Mouse (Mus musculus) liver, embryonic 12.5 days (tissue): ENCODE measurements around the gene Brpf1. TPM values are rescaled to one million over a fixed set of nuclear protein-coding genes. Genes with fewer than 3 reads are reported as not detected.
"Not testable (repeated sequence)": the region's sequence is repeated elsewhere in the genome, so short reads cannot be mapped to it uniquely, and the experiment has no call there.

ENCODE experiments used
- ATAC-seq: fragments of 200-750 bp; cut with Nextera tagmentation; 2 replicates; pipeline ENCODE4 v1.8.0; 2017; ENCODE audit warnings: moderate number of reproducible peaks, mild to moderate bottlenecking, moderate library complexity
- H3K27ac ChIP-seq: fragments of 300-500 bp; sonication (generic); 2 replicates; pipeline ENCODE4 v1.5.1; 2016; ENCODE audit warnings: mild to moderate bottlenecking
- H3K27me3 ChIP-seq: fragments of 300-500 bp; sonication (generic); replicated peaks from 2 replicates; pipeline ENCODE4 v1.6.1; 2016; ENCODE audit warnings: mild to moderate bottlenecking, moderate library complexity
- H3K36me3 ChIP-seq: fragments of 300-500 bp; sonication (generic); 2 replicates; pipeline ENCODE4 v1.6.1; 2016; ENCODE audit warnings: mild to moderate bottlenecking, moderate library complexity
- H3K4me1 ChIP-seq: fragments of 300-500 bp; sonication (generic); 2 replicates; pipeline ENCODE4 v1.6.1; 2016
- H3K4me2 ChIP-seq: fragments of 300-500 bp; sonication (generic); 2 replicates; pipeline ENCODE4 v1.6.1; 2016; ENCODE audit warnings: mild to moderate bottlenecking, moderate library complexity
- H3K4me3 ChIP-seq: fragments of 300-500 bp; sonication (generic); 2 replicates; pipeline ENCODE4 v1.5.1; 2016; ENCODE audit warnings: mild to moderate bottlenecking, moderate library complexity
- H3K9ac ChIP-seq: fragments of 300-500 bp; sonication (generic); 2 replicates; pipeline ENCODE4 v1.6.1; 2016; ENCODE audit warnings: mild to moderate bottlenecking, moderate library complexity
- H3K9me3 ChIP-seq: fragments of 300-500 bp; sonication (generic); replicated peaks from 2 replicates; pipeline ENCODE4 v1.6.1; 2016; ENCODE audit warnings: mild to moderate bottlenecking, moderate library complexity
- WGBS: fragments of 180-500 bp; shearing (Covaris S2); methylation state at CpG from one replicate; pipeline ENCODE4 v1.1.7; 2016; ENCODE audit not compliant: insufficient replicate concordance; 5-methylcytosine and 5-hydroxymethylcytosine counted together
- polyA plus RNA-seq: library from polyadenylated mRNA; unstranded; fragments of >200 nt; fragmentation: Nextera tagmentation; extraction: Ambion mirVana; gene quantifications from 2 replicates; pipeline ENCODE4 v1.2.1, GENCODE M21; 2016

Gene Brpf1
- polyA plus RNA-seq, 1 experiment from 2014 or later: 15.8 TPM

- Histone ChIP-seq H3K27ac (peak overlapping the region; percentile 95), H3K4me3 (peak overlapping the region; percentile 100), H3K9ac (peak overlapping the region; percentile 99), H3K27me3 (0 out of 2 replicates have a peak, but pooled peaks cover 3% of the 10 kb centered on the region), H3K4me1 (peaks cover 32% of the 10 kb centered on the region), H3K9me3 (no peaks in the 10 kb centered on the region), H3K4me2 (peak overlapping the region; percentile 92), H3K36me3 (peaks cover 37% of the 10 kb centered on the region)
- ATAC-seq: no peak
- 23% methylated on average over 5 of the region's 5 CpGs for WGBS
Measured at GRCm38 (mm10) chr6:113308141-113308540, 1.2 kb downstream of the Brpf1 start.

- no peak for ATAC-seq
- H3K4me2 ChIP-seq: no peak overlapping the region
- no peak overlapping the region for H3K4me3 ChIP-seq
- H3K9me3 ChIP-seq: no peaks in the 10 kb centered on the region
- peaks cover 100% of the 10 kb centered on the region for H3K36me3 ChIP-seq
- H3K4me1 ChIP-seq: no peaks in the 10 kb centered on the region
- WGBS: 83% methylated on average over 3 of the region's 3 CpGs
- H3K9ac ChIP-seq: no peak overlapping the region
- H3K27me3 ChIP-seq: no peaks in the 10 kb centered on the region
- no peak overlapping the region for H3K27ac ChIP-seq
Measured at GRCm38 (mm10) chr6:113315972-113316371, 9.0 kb downstream of the Brpf1 start.

GRCm38 (mm10) chr6:113326533-113327315 is 19.8 kb downstream of the Brpf1 start, which contains the start of gene Ogg1:
Ogg1 (plus strand) TSS chr6:113326972.
- peaks cover 57% of the 10 kb centered on the region for H3K36me3 ChIP-seq
- peak within 1 kb of the TSS; percentile 74 for H3K9ac ChIP-seq

GRCm38 (mm10) chr6:113329396-113329795 is 22.5 kb downstream of the Brpf1 start:
- Histone ChIP-seq H3K4me2 (no peak overlapping the region), H3K27me3 (no peaks in the 10 kb centered on the region)

More at GRCm38 (mm10) chr6:113326533-113327315, 19.8 kb downstream of the Brpf1 start, which contains the start of gene Ogg1:
- H3K27ac ChIP-seq: peak within 1 kb of the TSS; percentile 89
- H3K27me3 ChIP-seq: no peaks in the 10 kb centered on the region
- ATAC-seq: peak; percentile 98
- no peaks in the 10 kb centered on the region for H3K9me3 ChIP-seq
- H3K4me2 ChIP-seq: peak within 1 kb of the TSS; percentile 95
- WGBS: under 1% methylated on average over 52 of the region's 52 CpGs
- H3K4me3 ChIP-seq: peak within 1 kb of the TSS; percentile 71
- peaks cover 40% of the 10 kb centered on the region for H3K4me1 ChIP-seq

GRCm38 (mm10) chr6:113330547-113330946 is 23.6 kb downstream of the Brpf1 start:
- WGBS: 19% methylated on average over 2 of the region's 2 CpGs
- Histone ChIP-seq H3K4me3 (no peak overlapping the region), H3K27me3 (no peaks in the 10 kb centered on the region), H3K36me3 (peaks cover 55% of the 10 kb centered on the region), H3K9ac (no peak overlapping the region), H3K4me2 (no peak overlapping the region), H3K9me3 (no peaks in the 10 kb centered on the region), H3K27ac (no peak overlapping the region), H3K4me1 (peaks cover 34% of the 10 kb centered on the region)
- no peak for ATAC-seq

More at GRCm38 (mm10) chr6:113329396-113329795, 22.5 kb downstream of the Brpf1 start:
- peaks cover 40% of the 10 kb centered on the region for H3K4me1 ChIP-seq
- H3K36me3 ChIP-seq: peaks cover 55% of the 10 kb centered on the region
- no peak for ATAC-seq
- no peak overlapping the region for H3K9ac ChIP-seq
- no peaks in the 10 kb centered on the region for H3K9me3 ChIP-seq
- 75% methylated on average over 1 of the region's 1 CpGs for WGBS
- H3K27ac ChIP-seq: no peak overlapping the region
- no peak overlapping the region for H3K4me3 ChIP-seq

- Histone ChIP-seq H3K27me3 (no peaks in the 10 kb centered on the region), H3K27ac (no peak overlapping the region), H3K4me2 (no peak overlapping the region), H3K4me1 (peaks cover 31% of the 10 kb centered on the region), H3K36me3 (peaks cover 64% of the 10 kb centered on the region), H3K9me3 (no peaks in the 10 kb centered on the region), H3K4me3 (no peak overlapping the region), H3K9ac (no peak overlapping the region)
- ATAC-seq: no peak
- whole genome bisulfite sequencing: 85% methylated on average over 11 of the region's 11 CpGs
Measured at GRCm38 (mm10) chr6:113331721-113332120, 24.8 kb downstream of the Brpf1 start.

GRCm38 (mm10) chr6:113332734-113333133 is 25.8 kb downstream of the Brpf1 start:
- not testable (repeated sequence) for H3K9ac ChIP-seq, H3K4me2 ChIP-seq, H3K27me3 ChIP-seq, H3K4me3 ChIP-seq, H3K27ac ChIP-seq, H3K9me3 ChIP-seq, ATAC-seq
- WGBS: 65% methylated on average over 6 of the region's 6 CpGs
- H3K36me3 ChIP-seq: peaks cover 65% of the 10 kb centered on the region
- peaks cover 32% of the 10 kb centered on the region for H3K4me1 ChIP-seq

- H3K36me3 ChIP-seq: peaks cover 70% of the 10 kb centered on the region
- no peak overlapping the region for H3K9ac ChIP-seq
- no peaks in the 10 kb centered on the region for H3K27me3 ChIP-seq
- no peak overlapping the region for H3K4me3 ChIP-seq
- no peak overlapping the region for H3K4me2 ChIP-seq
- 87% methylated on average over 14 of the region's 14 CpGs for WGBS
- peaks cover 25% of the 10 kb centered on the region for H3K4me1 ChIP-seq
- no peak for ATAC-seq
- H3K27ac ChIP-seq: no peak overlapping the region
- H3K9me3 ChIP-seq: no peaks in the 10 kb centered on the region
Measured at GRCm38 (mm10) chr6:113333137-113333950, 26.4 kb downstream of the Brpf1 start.

GRCm38 (mm10) chr6:113334216-113334615 is 27.3 kb downstream of the Brpf1 start:
- H3K27ac ChIP-seq: no peak overlapping the region
- H3K27me3 ChIP-seq: no peaks in the 10 kb centered on the region
- H3K4me2 ChIP-seq: no peak overlapping the region
- no peak overlapping the region for H3K4me3 ChIP-seq
- peaks cover 71% of the 10 kb centered on the region for H3K36me3 ChIP-seq
- no peak overlapping the region for H3K9ac ChIP-seq
- ATAC-seq: no peak
- peaks cover 17% of the 10 kb centered on the region for H3K4me1 ChIP-seq
- 79% methylated on average over 6 of the region's 6 CpGs for WGBS
- H3K9me3 ChIP-seq: no peaks in the 10 kb centered on the region

GRCm38 (mm10) chr6:113336852-113337620 is 30.1 kb downstream of the Brpf1 start:
- H3K4me2 ChIP-seq: peak overlapping the region; percentile 14; the same call in 1 of the 2 replicates
- no peak overlapping the region for H3K9ac ChIP-seq
- H3K27me3 ChIP-seq: no peaks in the 10 kb centered on the region
- H3K27ac ChIP-seq: no peak overlapping the region
- H3K36me3 ChIP-seq: peaks cover 67% of the 10 kb centered on the region
- H3K9me3 ChIP-seq: no peaks in the 10 kb centered on the region
- 40% methylated on average over 8 of the region's 8 CpGs for WGBS
- H3K4me1 ChIP-seq: peaks cover 33% of the 10 kb centered on the region
- no peak overlapping the region for H3K4me3 ChIP-seq
- ATAC-seq: peak; percentile 53

- Histone ChIP-seq H3K9me3 (no peaks in the 10 kb centered on the region), H3K4me2 (peak overlapping the region; percentile 4; the same call in 1 of the 2 replicates), H3K27ac (peak overlapping the region; percentile 6; the same call in 1 of the 2 replicates), H3K36me3 (peaks cover 24% of the 10 kb centered on the region), H3K4me3 (no peak overlapping the region), H3K9ac (no peak overlapping the region), H3K4me1 (peaks cover 56% of the 10 kb centered on the region), H3K27me3 (no peaks in the 10 kb centered on the region)
- ATAC-seq: no peak
- 45% methylated on average over 6 of the region's 6 CpGs for WGBS
Measured at GRCm38 (mm10) chr6:113341574-113341973, 34.6 kb downstream of the Brpf1 start.
